Mouse (Mus musculus): ENCODE results near the gene Vtcn1.
"Not testable (repeated sequence)": the region's sequence is repeated elsewhere in the genome, so short reads cannot be mapped to it uniquely, and the experiment has no call there.

The Vtcn1 gene

GRCm38 (mm10) chr3:100825225-100825965, at the start of gene Vtcn1:
TSS of gene Vtcn1 (plus strand) at chr3:100825459.
- DNase-seq (ENCODE audit: low read depth, low spot score), result no peak

GRCm38 (mm10) chr3:100776967-100777366, 48.3 kb upstream of the Vtcn1 start:
- no peak for DNase-seq (ENCODE audit: low read depth, low spot score)

DNA sequence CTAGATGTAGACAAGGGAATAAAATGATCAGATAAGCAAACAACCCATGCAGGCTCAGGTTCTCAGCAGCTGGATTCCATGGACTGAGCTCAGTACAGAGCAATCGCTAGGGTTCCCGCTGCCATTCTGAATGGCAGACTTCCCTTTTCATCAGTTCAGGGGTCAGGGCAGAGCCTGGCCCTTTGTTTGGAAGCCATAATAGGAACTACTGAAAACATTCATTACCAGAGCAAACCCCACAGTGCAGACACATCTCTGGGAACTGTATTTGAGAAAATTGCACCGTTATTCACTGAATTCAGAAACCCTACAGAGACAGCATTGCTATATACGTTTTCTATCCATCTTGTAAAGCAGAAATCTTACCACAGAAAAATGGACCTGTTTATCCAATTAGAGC, 47.7 kb upstream of the Vtcn1 start:
- no peak for DNase-seq (ENCODE audit: low read depth, low spot score)

DNA sequence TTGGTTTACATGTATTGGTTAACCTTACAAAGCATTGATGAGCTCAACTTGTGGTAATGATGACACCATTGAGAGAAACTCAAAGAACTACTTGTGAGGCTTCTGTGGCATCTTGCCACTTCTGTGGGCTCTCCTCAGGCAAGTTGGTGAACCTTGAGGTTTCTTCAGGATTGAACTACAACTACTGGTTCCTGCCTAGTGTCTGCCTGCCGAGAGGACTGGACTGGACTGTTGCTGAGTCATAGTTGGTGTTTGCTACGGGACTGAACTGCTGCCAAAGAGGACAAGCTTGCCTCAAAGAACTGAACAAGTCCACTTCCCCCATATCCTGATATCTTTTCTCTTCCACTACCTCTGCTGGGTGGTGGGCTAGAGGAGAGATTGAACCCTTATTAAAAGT, 39.2 kb upstream of the Vtcn1 start:
- DNase-seq (ENCODE audit: low read depth, low spot score), result peak; percentile 19

DNA sequence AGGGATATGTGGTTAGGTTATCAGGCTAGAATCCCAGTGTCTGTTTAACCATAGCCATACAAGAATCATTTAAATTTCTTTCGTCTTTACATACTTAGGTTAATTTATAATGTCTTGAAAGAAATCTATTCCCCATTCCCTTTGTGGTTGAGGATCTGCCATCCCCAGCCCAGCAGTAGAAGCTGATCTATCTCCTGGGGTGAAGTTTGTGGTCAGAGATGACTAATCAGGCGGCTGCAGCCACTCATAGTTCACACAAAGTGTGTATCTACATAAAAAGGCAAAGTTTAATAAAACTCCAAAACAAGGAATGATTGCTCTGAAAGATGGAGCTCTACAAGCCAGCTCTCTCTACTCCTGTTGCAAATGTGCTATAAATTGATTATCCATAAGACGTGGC, 33.6 kb upstream of the Vtcn1 start:
- DNase-seq (ENCODE audit: low read depth, low spot score), result no peak

- DNase-seq (ENCODE audit: low read depth, low spot score), result no peak
These were observed 31.9 kb upstream of the Vtcn1 start for GRCm38 (mm10) chr3:100793345-100793744.

DNA sequence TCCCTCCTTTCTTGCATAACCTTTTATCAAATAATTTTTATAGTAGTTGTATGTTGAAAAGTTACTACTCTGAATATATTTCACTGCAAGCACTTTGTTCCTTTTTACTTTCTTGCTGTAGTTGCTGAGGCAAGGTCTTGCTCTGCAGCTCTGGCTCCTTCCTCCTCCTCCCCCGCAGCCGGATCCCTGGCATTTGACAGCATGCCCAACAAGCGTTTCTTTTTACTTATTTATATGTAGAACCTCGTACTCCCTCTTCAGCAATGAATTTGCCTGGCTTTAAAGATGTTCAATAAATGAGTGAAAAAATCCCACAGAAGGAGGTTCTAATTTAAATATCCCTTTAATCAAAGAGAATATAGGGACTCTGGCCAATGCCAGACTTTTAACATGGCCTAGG, 28.7 kb upstream of the Vtcn1 start:
- no peak for DNase-seq (ENCODE audit: low read depth, low spot score)

- no peak for DNase-seq (ENCODE audit: low read depth, low spot score)
These were observed 27.8 kb upstream of the Vtcn1 start for GRCm38 (mm10) chr3:100797166-100798145.

GRCm38 (mm10) chr3:100798872-100799422, 26.3 kb upstream of the Vtcn1 start:
- no peak for DNase-seq (ENCODE audit: low read depth, low spot score)

GRCm38 (mm10) chr3:100804975-100805374, 20.3 kb upstream of the Vtcn1 start:
- no peak for DNase-seq (ENCODE audit: low read depth, low spot score)

- DNase-seq (ENCODE audit: low read depth, low spot score), result no peak
These were observed 19.3 kb upstream of the Vtcn1 start for GRCm38 (mm10) chr3:100805925-100806324.

DNA sequence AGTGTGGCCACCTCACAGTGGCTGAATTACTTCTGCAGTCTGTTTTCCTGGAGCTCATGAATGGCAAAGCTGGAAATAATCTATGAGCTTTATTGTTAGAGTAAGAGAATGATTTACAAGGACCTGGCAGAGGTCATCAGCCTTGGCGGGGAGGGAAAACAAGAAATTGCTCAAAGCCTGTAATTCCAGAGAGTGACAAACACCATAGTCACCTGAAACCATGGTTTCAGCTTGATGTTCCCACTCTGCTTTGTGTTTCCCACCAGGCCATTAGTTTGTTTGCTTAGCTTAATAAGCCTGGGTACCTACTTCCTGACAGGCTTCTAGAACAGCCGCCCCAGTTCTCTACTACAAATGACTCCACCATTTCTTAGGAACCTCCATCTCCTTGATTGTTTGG, 14.8 kb upstream of the Vtcn1 start:
- no peak for DNase-seq (ENCODE audit: low read depth, low spot score)

DNA sequence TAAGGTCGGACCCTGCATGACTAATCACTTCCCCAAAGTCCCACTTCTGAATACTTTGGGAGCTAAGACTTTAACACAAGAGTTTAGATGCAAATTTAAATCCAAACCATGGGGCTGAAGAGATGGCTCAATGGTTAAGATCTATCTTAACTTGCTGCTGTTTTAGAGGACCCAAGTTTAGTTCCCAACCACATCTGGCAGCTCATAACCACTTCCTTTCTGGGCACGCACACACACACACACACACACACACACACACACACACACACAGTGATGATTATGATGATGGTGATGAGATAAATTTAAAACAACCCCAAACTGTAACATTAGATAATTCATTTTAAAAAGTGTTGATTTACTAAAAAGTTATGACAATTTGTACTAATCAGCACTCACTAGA, 13.4 kb upstream of the Vtcn1 start:
- DNase-seq (ENCODE audit: low read depth, low spot score), result peak; percentile 73

- not testable (repeated sequence) for DNase-seq (ENCODE audit: low read depth, low spot score)
These were observed 9.8 kb upstream of the Vtcn1 start for GRCm38 (mm10) chr3:100815490-100815889.

GRCm38 (mm10) chr3:100818709-100819108, 6.5 kb upstream of the Vtcn1 start:
- DNase-seq (ENCODE audit: low read depth, low spot score), result peak; percentile 60

GRCm38 (mm10) chr3:100819571-100819970, 5.7 kb upstream of the Vtcn1 start:
- DNase-seq (ENCODE audit: low read depth, low spot score), result peak; percentile 62

GRCm38 (mm10) chr3:100820852-100821251, 4.4 kb upstream of the Vtcn1 start:
- no peak for DNase-seq (ENCODE audit: low read depth, low spot score)

DNA sequence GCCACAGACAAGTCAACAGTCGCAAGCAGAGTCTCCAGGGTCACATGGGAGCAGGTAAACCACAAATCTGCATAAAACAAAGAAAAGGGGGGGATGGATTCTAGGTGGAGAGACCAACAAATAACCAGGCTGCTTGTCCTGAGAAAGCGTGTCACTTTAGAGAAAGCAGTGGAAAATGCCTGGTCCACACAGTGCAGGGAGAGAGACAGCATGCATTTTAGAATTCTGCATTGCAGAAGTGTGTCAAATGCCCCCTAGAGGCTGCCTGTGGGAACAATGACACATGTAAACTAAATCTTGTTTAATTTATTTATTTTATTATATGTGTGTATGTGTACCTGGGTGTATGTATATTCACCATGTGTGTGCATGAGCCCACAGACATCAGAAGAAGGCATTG, 4.0 kb upstream of the Vtcn1 start:
- peak; percentile 33 for DNase-seq (ENCODE audit: low read depth, low spot score)

DNA sequence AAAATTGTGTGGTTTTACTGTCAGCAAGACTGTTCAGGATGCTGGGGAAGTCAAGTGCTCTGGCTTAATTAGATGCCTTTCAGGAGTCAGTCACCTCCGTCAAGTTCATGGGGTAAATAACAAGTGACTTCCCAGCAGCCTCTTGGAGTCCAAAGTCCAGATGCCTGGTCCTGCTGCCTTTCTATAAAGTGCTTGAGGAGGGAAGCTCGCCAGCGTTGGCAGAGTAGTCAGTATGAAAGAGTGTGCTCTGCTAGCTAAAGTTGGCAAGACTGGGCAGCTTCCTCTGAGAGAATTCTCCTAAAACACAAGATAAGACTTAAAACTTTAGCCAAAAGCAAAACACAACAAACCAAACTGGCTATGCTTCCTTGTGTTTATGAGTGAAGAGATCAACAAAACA, 18.5 kb downstream of the Vtcn1 start:
- no peak for DNase-seq (ENCODE audit: low read depth, low spot score)

- DNase-seq (ENCODE audit: low read depth, low spot score), result no peak
These were observed 19.1 kb downstream of the Vtcn1 start for GRCm38 (mm10) chr3:100844366-100844765.

DNA sequence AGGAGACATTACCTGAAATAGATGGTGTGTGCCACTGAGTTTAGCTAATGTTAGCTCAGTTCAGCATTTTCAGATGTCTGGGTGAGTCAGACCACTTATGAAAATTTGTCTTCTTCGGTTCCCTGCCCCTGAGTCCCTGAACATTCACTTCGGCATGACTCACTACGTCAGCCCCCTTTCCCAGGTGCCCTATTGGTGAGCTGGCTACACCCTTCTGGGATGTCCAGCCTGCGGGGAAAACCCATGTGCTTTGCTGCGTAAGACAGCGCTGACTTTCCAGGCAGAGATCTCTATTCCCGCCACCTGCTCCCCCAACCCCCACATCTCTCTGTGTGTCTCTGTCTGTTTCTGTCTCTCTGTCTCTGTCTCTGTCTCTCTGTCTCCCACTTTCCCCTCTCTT, 23.1 kb downstream of the Vtcn1 start:
- no peak for DNase-seq (ENCODE audit: low read depth, low spot score)

GRCm38 (mm10) chr3:100850468-100850867, 25.2 kb downstream of the Vtcn1 start:
- no peak for DNase-seq (ENCODE audit: low read depth, low spot score)
